Mouse (Mus musculus) left cerebral cortex, adult 2 months (tissue): Measurements from ENCODE around the gene Creb1. TPM values are rescaled to one million over a fixed set of nuclear protein-coding genes. Genes with fewer than 3 reads are reported as not detected.
A peak's percentile ranks its signal among the peaks of the same experiment; 100 is the strongest.

Source experiments
- DNase-seq, 2 experiments: peaks; one replicate each; pipeline ENCODE4 v3.0.0; 2021 to 2022; ENCODE audit warnings: low spot score in 2 of 2, mixed read lengths in 1 of 2; ENCODE audit errors: extremely low spot score in 1 of 2
- H3K27ac ChIP-seq: fragments of 200-600 bp; 2 replicates; pipeline ENCODE4 v1.8.1; 2022
- H3K4me3 ChIP-seq: fragments of 200-600 bp; 2 replicates; pipeline ENCODE4 v1.8.1; 2022
- CTCF ChIP-seq: fragments of 200-600 bp; IDR thresholded peaks from 2 replicates; pipeline ENCODE4 v1.8.1; 2022; ENCODE audit warnings: antibody characterized with exemption, mild to moderate bottlenecking, moderate library complexity
- intact Hi-C: fragments of 180-260 bp; cut with DNase I; formaldehyde crosslinking; loops from one replicate; pipeline ENCODE4 v1.15.1; 2025
- long read RNA-seq, 2 experiments: library from polyadenylated mRNA; stranded (forward); transcript quantifications; one replicate each; pipeline ENCODE4 v2.0.0; 2021; ENCODE audit warnings: borderline mapping rate in 2 of 2
- total RNA-seq, 2 experiments: library from RNA; stranded (reverse); gene quantifications; 2 replicates each; pipeline ENCODE4 v1.2.3; 2021

The Creb1 gene
- 10 to 100 TPM; 49.2 to 55.7 TPM for total RNA-seq
- long read RNA-seq, experiment 1, full-length matches to known transcripts = 7 of 39 reads
- long read RNA-seq, experiment 1, partial matches to known transcripts = 4 of 39 reads
- long read RNA-seq, experiment 1, other reads (novel, unspliced or antisense) = 28 of 39 reads
- long read RNA-seq, experiment 2, full-length matches to known transcripts = 9 of 39 reads
- long read RNA-seq, experiment 2, partial matches to known transcripts = 2 of 39 reads
- long read RNA-seq, experiment 2, other reads (novel, unspliced or antisense) = 28 of 39 reads

DNA sequence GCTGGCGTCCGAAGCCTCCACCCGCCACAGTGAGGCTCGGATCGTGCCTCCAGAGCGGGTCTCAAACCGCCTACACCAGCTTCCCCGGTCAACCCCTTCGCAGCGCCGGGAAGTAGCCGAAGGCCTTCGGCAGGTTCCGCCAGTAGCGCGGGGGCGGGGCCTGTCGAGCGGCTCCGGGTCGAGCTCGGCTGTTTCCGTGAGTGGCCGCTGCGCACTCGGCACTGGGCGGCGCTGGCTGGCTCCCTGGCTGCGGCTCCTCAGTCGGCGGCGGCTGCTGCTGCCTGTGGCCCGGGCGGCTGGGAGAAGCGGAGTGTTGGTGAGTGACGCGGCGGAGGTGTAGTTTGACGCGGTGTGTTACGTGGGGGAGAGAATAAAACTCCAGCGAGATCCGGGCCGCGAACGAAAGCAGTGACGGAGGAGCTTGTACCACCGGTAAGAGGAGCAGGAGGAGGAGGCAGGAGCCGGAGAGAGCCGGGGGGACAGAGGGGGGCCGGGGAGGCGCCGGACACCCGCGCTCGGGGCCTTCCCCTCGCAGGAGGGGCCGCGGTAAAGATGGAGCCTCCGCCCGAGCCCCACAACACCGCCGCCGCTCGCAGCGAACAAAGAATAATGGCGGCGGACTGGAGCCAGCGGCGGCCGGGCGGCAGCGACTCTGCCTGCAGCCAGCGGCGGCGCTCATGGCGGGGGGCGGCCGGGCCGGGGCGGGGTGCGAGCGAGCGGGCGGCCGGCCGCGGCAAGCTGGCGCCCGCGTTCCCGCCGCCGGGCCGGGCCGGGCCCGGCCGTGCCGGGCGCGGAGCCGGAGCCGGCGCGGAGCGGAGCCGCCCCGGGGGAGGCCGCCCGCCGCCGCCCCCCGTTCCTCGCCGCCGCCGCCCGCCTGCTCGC lies at the start of gene Creb1:
Gene Creb1 (plus strand): TSS at position 57 of the 882 bp plus-strand sequence.
- Histone ChIP-seq H3K27ac (peak within 1 kb of the TSS; percentile 99), H3K4me3 (peak within 1 kb of the TSS; percentile 89)
- intact Hi-C loops = loop anchor here (1.0 to 10.0 kb wide), 6 partner anchors 64 to 768 kb away; partner anchors contain the start of genes 4933402D24Rik, Ccnyl1, Klf7 and Mettl21a
- DNase-seq = peak; percentile 99 to 100
- no peak for TF ChIP-seq CTCF

DNA sequence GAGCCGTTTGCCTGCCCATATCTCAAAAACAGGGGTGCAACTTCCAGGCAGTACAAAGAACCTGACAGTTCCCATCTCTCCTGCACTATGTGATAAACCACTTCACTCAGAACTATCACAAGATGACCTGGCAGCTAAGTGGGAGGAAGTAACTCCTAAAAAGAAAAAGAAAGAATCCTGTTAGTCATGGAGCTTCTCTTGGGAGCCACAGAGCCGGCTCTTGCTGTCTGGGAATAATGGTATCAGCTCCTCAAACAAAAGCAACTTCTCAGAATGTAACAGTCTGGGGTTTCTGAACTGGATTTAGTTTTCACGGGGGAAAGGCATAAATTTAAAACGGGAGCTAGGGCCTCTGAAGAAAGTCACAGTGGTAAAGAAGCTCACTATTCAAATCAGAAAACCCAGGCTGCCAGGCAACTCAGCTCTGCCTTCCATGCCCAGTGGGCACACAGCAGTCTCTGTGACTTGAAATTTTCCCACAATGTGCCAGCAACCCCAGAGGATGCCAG lies 43.9 kb upstream of the Creb1 start:
- no peak overlapping the region for H3K4me3 ChIP-seq
- no peak overlapping the region for H3K27ac ChIP-seq
- DNase-seq = no peak
- TF ChIP-seq CTCF = no peak
- intact Hi-C loops = no loop called here

DNA sequence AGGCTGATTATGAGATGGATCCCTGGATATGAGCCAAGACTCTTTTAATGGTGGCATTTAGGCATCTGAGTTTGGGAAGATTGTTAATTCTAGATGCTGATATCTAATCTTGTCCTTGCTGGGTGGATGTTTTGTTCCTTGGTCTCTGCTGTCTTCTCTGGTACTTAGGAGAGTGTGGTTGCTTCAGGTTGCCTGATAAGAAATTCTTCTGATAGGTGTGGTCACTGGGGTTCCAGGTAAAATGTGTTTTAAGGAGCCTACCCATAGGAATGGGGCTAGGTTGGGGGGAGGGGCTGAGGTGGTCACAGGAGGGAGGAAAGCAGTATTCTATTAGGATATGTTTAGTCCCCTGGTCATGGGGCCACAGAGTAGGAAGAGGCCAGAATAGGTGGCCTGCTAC lies 35.6 kb upstream of the Creb1 start:
- Histone ChIP-seq H3K27ac (no peak overlapping the region), H3K4me3 (no peak overlapping the region)
- no peak for TF ChIP-seq CTCF

DNA sequence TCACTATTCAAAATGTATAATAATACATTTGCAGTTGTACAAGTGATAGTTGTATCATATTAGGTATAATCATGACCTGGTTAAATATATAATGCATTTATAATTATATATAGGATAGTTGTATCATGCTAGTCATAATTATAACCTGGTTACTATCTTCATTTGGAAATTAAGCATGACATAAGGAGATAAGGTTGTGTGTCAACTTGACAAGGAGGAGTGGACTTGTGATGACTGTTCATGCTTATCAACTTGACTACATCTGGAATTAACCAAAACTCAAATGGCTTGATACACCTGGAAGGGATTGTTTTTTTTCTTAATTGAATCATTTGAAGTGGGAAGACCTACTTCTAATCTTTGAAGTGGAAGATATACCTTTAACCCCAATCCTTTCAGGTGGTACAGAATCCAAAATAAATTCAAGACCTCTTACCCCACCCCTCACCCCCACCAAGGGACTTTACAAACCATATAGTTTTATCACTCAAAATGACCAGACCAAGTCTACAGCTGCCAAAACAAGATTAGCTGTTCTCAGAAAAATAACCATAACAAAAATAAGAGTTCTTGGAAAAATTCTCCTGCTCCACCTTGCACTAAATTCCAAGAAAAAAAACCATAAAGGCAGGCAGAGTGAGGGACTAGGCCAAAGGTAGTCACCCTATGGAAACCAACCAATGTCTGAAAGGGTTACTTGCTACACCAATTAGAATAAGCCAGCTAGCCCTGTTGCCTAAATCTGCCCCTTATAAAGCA lies 30.9 kb upstream of the Creb1 start:
- no peak for DNase-seq
- H3K27ac ChIP-seq = no peak overlapping the region
- intact Hi-C loops = no loop called here
- H3K4me3 ChIP-seq = no peak overlapping the region
- no peak for TF ChIP-seq CTCF

More for the DNA sequence above, 35.6 kb upstream of the Creb1 start:
- intact Hi-C loops = no loop called here
- DNase-seq = no peak

DNA sequence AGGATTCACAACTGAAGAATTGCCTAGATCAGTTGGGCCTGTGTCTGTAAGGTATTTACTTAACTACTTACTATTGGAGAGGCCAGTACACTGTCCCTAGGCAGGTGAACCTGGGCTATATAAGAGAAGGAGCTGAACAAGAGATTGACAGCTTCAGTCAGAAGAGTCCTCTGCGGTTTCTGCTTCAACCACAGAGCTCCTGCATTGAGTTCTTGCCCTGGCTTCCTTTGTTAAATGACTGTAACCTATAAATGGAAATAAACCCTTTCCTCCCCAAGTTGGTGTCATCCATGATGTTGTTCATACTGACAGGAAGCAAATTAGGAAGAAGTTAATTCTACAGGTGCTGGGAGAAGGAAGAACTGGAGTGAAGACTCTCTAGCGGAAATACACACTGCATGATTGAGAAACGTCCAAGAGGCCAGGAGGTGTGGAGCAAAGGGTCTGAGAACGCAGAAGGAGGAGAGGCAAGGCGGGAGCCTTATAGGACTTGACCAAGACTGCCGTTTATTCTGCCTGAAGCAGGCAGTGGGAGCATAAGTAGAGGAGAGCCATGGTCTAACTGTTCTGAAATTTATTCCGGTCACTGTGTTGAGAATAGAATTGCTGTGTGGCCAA lies 23.9 kb upstream of the Creb1 start:
- no peak overlapping the region for H3K4me3 ChIP-seq
- no peak for TF ChIP-seq CTCF
- no peak overlapping the region; the same call in 1 of the 2 replicates for H3K27ac ChIP-seq
- intact Hi-C loops = loop anchor here (2.0 kb wide), 1 partner anchor 44 kb away; no protein-coding TSS in a partner anchor
- DNase-seq = no peak

DNA sequence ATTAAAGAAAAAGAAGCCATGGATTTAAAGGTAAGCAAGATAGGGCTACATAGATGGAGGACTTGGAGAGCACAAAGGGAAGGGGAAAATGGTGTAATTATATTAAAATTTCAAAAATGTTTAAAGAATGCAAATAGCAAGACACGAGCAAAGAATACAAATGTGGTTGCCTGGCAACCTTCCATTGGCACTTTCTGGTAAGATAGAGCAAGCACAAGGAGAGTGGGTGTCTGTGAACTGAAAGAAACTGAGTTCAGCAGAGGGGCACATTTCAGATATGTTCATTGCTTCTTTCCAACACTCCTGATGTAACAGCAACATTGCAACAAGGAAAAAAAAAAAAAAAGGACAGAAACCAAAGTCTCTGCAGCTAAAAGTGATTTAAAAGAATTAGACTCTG lies 22.8 kb upstream of the Creb1 start:
- intact Hi-C loops = loop anchor here (2.0 kb wide), 1 partner anchor 45 kb away; no protein-coding TSS in a partner anchor
- DNase-seq = peak in 1 of 2 experiments; percentile 42
- TF ChIP-seq CTCF = no peak
- Histone ChIP-seq H3K27ac (no peak overlapping the region), H3K4me3 (no peak overlapping the region)

DNA sequence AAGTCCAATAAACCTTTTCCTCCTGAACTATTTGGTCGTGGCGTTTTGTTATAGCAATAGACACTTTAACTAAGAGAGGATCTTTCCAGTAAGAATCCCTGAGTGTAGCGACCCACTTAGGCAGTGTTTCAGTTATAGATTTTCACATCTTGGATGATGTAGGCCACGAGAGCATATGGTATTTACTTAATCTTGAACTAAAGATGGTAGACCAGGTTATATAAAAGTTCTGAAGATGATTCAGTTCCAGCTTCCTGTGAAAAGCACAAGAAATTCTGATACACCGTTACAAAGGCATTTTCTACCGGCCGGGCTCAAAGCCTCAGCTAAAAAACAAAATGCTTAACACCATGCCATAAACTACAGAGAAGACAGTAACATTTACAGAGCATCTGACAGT lies 18.3 kb upstream of the Creb1 start:
- intact Hi-C loops = no loop called here
- peak overlapping the region; percentile 83 for H3K27ac ChIP-seq
- DNase-seq = no peak
- TF ChIP-seq CTCF = no peak
- H3K4me3 ChIP-seq = no peak overlapping the region

DNA sequence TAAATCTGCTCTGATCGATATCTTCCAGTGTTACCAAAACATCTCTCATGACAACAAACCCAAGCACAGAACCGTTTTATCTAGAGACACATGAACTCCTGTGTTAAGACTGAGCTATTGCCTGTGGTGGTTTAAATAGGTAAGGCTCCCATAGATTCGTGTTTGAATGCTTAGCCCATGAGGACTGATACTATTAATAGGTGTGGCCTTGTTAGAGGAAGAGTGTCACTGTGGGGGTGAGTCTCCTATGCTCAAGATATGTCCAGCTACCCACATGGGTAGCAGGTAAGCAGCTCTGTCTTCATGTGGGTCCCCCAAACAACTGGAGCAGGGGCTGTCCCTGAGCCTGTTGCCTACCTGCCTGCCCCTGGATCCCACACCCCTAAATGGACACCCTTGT lies 15.9 kb upstream of the Creb1 start:
- no peak overlapping the region for H3K4me3 ChIP-seq
- no peak for TF ChIP-seq CTCF
- DNase-seq = no peak
- H3K27ac ChIP-seq = no peak overlapping the region; the same call in 1 of the 2 replicates
- intact Hi-C loops = no loop called here

DNA sequence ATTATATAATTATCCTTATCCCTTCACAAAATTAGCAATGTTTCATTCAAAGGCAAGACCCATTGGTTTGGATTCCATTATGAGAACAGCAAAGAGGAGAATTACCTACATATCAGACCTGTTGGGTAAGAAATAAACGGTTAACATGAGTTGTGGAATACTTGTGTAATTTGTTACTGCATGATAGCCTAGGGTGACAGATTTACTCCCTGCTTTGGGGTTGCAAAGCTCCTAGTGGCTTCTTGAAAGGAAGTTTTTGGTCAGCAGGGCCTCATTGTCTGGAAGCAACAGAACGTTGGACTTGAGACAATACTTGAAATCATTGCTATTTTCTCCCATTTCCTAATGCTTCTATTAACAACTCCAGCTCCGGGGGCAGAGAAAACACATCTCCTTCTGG lies 14.0 kb upstream of the Creb1 start:
- H3K27ac ChIP-seq = no peak overlapping the region
- intact Hi-C loops = no loop called here
- no peak for TF ChIP-seq CTCF
- DNase-seq = no peak
- H3K4me3 ChIP-seq = no peak overlapping the region

DNA sequence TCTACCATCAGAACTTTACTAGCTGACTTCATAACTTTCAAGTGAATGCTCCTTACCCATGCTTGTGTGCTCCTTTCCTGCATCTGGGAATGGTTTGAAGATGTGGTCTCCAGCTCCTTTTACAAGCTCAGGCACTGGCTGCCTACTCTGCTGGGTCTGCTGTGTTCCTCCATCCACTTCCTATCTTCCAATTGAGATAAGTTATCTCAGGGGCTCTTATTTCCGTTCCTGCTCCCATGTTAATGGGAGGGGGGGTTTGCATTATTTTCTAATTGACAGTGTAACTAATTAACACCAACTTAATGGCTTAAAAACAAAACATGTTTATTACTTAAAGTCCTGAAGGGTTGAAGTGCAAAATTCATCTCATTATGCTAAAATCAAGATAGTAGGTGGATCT lies 13.1 kb upstream of the Creb1 start:
- Histone ChIP-seq H3K4me3 (no peak overlapping the region), H3K27ac (no peak overlapping the region)
- no peak for DNase-seq
- no peak for TF ChIP-seq CTCF
- intact Hi-C loops = no loop called here

DNA sequence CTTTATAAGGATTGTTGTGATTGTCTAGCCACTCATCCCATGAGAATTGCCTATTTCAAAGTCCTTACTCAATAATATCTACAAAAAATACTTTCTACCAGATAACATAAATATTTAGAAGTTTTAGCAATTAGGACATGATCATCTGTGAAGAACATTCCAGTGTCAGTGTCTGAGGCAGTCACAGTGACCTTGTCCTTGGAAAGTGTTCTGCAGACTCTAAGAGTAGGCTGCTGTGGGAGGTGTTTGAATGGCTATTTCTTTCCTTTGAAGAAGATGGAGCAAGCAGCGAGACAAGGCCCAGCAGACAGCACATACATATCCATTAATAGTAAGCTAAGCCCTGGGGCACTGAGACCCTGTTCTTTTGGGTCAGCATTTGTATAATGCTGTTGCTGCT lies 12.5 kb upstream of the Creb1 start:
- Histone ChIP-seq H3K4me3 (no peak overlapping the region), H3K27ac (no peak overlapping the region)
- DNase-seq = no peak
- no peak for TF ChIP-seq CTCF
- intact Hi-C loops = no loop called here
